Mouse (Mus musculus) gastrocnemius, postnatal 25 days (tissue): ENCODE results near the gene D430041D05Rik. TPM values are rescaled to one million over a fixed set of nuclear protein-coding genes. Genes with fewer than 3 reads are reported as not detected.

Source experiments
- DNase-seq: peaks from one replicate; pipeline ENCODE4 v3.0.0; 2022
- total RNA-seq, 2 experiments: library from RNA; stranded (reverse); gene quantifications; 1 replicate in 1 of 2; 2 replicates in 1 of 2; pipeline ENCODE4 v1.2.3; 2021

The D430041D05Rik gene
- total RNA-seq, 2 experiments from 2014 or later: 0.54 to 1.5 TPM

DNA sequence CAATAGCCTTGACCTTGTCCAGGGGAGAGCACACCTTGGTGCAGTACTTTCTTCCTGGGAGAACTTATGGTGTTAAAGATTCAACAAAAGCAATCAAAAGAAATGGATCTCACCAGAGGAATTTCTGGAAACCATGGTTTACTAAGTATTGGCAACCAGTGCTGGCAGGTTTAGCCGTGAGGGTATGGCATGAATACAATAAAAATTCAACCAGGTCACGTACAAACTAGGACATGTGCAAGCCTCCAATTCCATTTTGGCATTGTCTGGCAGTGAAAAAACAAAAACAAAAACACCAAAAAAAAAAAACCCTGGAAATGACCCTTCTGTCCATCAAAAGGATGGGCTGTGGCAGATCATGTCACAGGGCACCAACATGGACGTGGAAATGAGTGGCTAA, 256.9 kb downstream of the D430041D05Rik start:
- no peak for DNase-seq

- DNase-seq: no peak
These were observed 257.5 kb downstream of the D430041D05Rik start for GRCm38 (mm10) chr2:104153345-104153744.

DNA sequence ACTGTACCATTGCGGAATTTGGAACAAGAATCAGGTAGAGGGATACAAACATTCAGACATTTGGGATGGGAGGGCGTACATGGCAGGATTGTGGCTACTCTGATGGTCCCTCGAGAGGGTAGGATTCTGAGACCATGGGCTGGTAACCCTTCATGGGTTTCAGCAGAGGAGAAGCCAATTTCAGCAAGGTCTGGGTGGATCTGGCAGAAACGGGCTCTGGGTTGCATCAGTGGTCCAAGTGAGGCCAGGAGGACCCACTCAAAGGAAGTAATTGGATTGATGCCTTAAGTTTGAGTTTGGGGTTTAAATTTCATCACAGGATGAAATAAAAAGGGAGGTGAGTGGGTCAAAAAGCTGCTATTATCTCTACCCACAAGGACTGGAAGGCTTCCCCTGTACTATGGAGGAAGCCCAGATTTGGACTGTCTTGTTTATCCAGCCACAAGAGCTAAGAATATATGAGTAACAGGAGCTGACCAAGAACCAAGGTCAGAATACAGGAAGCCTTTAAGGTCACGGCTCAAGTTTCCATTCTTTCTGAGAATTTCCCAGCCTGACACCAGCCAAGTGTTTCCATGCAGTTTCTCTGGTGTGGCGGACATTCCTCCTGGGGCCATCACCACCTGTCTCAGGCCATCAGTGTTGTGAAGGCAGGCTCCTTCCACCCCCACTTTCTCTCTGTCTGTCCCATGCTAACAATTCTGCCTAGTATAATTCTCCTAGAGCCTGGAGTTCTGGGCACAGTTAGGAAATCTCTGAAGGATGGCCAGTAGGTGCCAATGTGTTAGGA, 260.0 kb downstream of the D430041D05Rik start:
- peak; percentile 47 for DNase-seq

DNA sequence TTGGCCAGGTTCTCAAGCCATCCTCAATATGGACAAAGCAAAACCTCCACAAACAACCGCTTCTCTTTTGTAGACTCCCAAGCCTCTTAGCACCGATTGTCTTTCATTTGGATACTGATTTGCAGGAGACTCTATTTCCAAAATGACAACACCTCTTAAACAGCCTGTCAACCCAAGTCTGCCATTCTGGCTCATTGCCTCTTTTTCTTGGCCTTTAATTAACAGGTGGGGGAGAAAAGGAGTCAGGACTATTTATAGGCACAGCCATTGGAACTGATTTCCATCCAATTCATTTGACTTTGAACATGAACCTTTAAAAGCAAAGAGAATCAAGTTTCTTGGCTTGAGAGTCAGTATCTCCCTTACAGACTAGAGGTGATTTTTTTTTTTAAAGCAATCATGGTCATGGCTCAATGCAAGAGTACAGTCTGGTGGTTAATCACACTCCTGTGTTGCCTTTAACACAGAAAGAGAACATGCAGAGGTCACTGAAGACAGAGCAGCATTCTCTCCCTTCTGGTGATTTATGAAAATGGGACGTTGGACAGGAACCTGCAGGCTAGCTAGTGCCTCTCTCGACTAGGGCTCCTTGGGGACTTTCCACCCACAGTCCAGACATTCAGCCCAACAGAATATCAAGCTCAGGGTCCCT, 262.8 kb downstream of the D430041D05Rik start:
- DNase-seq: no peak

DNA sequence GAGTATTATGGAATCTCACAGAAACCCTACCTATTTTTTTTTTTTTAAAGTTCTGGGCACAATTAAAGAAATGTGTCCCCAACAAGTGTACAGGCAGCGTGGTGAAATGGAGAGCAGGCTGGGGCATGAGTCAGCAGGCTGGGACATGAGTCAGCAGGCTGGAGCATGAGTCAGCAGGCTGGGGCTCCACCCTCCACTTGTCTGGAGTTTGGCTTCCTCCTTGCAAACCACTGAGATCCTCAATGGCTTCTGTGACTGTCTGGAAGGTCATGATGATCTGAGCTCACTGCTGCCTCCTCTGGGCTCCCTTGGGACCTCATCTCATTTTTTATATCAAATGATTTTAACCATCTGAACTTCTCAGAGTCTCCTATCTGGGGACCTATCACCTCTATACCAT, 264.8 kb downstream of the D430041D05Rik start:
- no peak for DNase-seq

- DNase-seq: no peak
These were observed 266.8 kb downstream of the D430041D05Rik start for GRCm38 (mm10) chr2:104144004-104144403.

GRCm38 (mm10) chr2:104142140-104142539, 268.7 kb downstream of the D430041D05Rik start:
- DNase-seq: no peak

DNA sequence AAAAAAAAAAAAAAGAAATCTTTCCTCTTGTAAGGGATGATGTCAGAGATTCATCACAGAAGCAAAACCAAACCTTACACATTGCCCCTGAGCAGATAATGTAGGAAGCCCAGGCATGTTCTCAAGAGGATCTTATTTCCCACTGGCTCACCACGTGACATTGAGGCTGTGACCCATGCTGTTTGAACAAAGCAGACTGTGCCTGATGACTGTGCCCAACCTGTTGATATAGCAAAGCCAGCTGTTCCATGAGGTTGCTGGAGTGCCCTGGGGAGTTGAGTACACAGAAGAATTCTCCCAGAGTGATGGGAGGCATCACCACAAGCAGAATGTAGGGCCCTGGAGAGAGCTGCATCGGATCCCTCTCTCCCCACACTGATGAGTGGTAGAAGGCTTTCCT, 274.9 kb downstream of the D430041D05Rik start:
- no peak for DNase-seq

DNA sequence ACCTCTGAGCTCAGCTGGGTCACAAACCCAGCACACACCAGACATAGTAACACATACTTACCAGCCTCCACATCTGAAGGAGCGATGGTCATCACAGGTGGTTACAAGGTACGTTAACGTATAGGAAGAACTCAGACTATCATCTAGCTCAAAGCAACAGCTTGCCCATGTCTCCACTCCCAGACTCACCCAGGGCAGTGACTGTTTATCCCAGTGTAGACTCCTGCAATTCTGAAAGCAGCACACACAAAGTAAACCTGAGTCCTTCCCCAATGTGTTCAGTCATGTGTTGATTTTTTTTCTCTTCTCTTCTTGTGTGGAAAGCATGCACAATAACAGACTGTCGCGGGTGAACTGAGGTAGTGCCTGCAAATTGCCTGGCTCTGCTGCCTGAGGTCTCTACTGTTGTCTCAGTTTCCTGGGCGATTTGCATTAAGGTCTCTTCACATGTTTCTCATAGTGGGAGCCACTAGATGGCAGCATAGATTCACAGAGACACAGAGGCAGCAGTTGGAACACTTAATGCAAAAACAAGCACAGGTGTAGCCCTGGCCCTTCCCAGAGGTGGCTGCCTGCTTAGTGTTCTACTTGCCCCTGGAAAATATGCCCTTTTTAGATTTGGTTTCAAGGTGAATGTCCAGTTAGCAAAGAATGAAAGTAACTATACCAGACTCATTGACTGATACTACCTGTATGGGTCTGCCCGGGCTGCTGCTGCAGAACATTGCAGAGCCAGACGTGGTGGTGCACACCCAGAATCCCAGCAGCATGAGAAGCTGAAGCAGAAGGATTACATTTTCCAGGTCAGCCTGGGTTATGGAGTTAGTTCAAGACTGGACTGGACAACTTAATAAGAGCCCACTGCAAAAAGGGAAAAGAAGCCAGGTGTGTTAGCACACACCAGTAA, 276.4 kb downstream of the D430041D05Rik start:
- peak; percentile 41 for DNase-seq

- no peak for DNase-seq
These were observed 277.6 kb downstream of the D430041D05Rik start for GRCm38 (mm10) chr2:104133042-104133810.

GRCm38 (mm10) chr2:104132266-104132859, 278.4 kb downstream of the D430041D05Rik start:
- no peak for DNase-seq

- DNase-seq: no peak
These were observed 279.8 kb downstream of the D430041D05Rik start for GRCm38 (mm10) chr2:104130969-104131368.

DNA sequence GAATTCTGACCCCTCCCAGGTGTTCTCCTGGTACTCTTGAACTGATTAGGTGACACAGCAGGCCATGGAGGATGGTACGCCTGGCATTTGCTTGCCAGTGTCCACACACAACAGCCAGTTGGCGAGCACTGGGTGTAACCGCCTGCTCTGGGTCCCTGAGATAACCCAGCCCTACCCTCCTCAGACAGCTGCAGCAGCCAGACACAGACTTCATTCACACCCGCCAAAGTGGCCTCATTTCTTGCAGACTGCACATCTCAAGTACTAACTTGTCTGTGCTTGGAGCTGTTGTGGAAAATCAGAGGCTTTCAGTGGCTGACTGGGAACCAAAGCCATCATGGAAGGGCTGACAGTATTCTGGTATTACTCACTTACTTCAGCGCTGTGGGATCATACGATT, 280.6 kb downstream of the D430041D05Rik start:
- no peak for DNase-seq

DNA sequence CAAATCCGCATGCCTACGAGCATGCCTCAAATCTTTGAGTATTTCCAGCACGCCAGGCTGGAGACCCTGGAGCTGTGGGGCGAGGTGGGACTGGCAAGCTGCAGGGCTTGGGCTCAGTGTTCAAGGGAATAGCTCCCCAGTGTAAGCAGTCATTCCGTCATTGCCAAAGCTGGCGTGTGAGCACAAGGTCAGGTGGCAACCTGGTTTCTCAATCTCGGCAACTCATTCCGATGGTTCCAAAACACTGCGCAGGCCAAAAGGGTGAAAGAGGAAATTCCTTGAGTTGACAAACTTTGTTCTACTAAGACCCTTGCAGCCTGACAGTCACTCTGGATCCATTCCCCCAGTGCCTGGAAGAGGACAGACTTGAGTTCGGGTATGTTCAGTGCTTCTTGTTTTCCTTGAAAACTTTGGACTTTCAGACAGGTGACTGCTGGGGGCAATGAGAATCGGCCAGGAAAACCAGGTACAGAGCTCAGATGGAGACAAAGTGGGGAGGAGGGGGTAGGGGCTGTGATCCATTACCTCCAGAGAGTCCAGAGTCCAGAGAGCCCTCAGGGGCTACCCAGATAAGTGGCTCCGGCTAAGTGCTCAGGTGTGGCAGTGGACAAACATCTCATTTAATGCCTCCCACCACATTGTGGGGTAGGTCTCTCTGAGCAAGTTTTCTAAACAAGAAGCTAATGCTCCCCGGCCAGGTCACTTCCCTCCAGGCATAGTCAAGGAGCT, 281.8 kb downstream of the D430041D05Rik start:
- peak; percentile 26 for DNase-seq

- DNase-seq: no peak
These were observed 286.7 kb downstream of the D430041D05Rik start for GRCm38 (mm10) chr2:104124071-104124470.

GRCm38 (mm10) chr2:104123540-104123939, 287.3 kb downstream of the D430041D05Rik start:
- DNase-seq: no peak

DNA sequence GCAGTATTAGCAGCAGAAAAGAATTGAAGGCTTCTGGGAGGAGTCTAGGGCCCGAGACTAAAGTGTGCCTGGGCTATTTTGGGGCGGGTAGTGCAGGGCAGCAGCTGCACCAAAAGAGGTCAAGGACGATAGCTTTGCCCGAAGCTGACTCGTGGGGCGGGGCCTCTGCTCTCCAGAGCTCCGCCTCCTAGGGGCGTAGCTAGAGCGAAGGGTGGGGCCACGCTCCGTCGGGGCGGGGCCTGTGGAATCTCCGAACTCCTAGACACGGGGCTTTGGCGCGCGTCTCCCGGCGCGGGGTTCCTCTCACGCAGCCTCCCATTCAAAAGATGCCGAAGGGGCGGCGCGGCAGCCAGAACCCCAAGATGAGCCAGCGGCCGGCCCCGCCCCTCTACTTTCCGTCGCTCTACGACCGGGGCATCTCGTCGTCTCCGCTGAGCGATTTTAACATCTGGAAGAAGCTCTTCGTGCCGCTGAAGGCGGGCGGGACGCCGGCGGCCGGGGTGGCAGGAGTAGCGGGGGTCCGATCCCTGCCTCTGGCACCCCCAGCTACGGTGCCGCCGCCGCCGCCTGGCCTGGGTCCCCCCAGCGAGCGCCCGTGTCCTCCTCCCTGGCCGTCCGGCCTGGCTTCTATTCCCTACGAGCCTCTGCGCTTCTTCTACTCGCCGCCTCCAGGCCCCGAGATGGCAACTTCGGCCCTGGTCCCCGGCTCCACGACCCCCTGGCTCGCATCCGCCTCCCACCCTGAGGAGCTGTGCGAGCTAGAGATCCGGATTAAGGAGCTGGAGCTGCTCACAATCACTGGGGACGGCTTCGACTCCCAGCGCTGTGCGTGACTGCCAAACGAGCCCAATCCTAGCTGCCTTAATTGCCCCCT, 288.1 kb downstream of the D430041D05Rik start, which contains the start of gene A930018P22Rik:
A930018P22Rik (plus strand) TSS at position 265 of the 874 bp plus-strand sequence.
- DNase-seq: peak; percentile 91

DNA sequence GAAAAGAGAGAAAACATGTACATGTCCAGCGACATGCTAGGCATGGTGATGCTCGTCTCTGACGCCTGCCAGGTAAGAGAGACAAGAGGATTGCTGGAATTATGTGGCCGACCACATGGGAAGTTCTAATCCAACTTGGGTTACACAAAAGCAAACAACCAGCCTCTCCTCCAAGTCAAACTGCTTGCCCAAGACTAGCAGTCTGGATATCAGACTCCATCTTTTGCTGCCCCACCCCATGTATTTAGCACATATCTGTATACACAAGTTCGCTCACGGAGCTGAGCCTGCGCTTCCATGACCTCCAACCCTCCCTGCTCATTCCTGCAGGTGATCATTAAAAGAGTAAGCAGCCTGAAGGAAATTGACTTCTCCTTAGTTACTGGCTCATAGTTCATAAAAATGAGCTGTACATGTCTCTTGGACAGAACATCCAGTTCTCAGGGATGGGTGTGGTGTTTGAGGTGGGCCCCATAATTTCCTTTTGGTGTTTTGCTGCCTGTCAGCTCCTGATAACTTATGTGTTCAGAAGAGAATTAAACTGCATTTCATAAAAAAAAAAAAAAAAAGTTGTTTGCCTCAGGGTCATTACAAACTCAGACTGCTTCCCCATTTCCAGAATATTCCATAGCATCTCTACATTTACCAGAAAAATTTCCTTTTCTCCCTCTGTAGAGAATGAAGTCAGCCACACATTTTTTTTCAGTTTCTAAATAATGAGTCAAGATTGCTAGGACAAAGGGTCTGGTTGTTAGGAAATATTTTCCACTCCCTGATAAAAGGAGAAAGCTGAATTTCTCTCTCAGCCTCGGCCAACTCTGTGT, 288.9 kb downstream of the D430041D05Rik start:
- no peak for DNase-seq

GRCm38 (mm10) chr2:104120312-104120711, 290.5 kb downstream of the D430041D05Rik start:
- DNase-seq: peak; percentile 20
